Mouse (Mus musculus): ENCODE results near the gene Gm39653.
"Not testable (repeated sequence)": the region's sequence is repeated elsewhere in the genome, so short reads cannot be mapped to it uniquely, and the experiment has no call there.

The Gm39653 gene

GRCm38 (mm10) chr1:63615668-63616067 is at the start of gene Gm39653:
Gm39653 (plus strand) TSS chr1:63615968.
- DNase-seq (ENCODE audit: low spot score), result no peak

- DNase-seq (ENCODE audit: low spot score), result no peak
Measured at GRCm38 (mm10) chr1:63566501-63566900, 49.3 kb upstream of the Gm39653 start.

- no peak for DNase-seq (ENCODE audit: low spot score)
Measured at GRCm38 (mm10) chr1:63567031-63567430, 48.7 kb upstream of the Gm39653 start.

DNA sequence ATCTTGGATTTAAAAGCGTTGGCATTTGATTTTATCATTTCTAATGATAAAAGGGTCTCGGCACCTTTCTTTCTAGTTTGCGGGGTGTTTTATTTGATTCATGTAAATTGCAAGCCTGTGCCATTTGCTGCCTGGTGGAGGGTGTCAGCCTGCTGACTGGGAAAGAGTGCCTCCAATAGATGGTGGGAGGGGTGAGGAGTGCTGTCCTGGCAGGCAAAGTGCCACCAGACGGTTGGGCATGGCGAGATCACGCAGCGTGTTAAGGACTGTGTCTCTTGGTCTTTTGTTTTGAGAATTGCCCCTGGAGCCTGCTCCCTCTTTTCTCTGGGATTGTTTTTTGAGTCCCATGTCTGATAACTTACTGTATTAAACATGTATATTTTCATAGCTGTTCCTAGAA is 43.5 kb upstream of the Gm39653 start:
- no peak for DNase-seq (ENCODE audit: low spot score)

DNA sequence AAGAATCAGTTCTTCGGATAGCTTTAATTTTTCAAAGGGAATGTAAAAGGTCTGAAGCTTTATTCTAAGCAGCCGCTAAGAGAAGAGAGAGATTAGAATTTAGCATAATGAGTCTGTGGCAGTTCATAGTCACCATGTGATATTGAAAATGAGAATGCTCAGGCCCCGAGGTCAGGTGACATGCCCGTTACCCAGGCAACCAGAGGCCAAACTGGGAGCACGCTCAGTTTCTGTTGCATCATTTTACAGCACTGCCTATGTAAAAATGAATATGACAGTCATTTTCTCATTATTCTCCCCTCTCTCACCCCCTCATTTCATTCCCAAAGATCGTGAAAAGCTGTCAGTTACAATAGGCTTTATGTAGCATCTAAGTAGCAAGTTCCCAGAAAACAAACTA is 42.3 kb upstream of the Gm39653 start:
- peak; percentile 74 for DNase-seq (ENCODE audit: low spot score)

DNA sequence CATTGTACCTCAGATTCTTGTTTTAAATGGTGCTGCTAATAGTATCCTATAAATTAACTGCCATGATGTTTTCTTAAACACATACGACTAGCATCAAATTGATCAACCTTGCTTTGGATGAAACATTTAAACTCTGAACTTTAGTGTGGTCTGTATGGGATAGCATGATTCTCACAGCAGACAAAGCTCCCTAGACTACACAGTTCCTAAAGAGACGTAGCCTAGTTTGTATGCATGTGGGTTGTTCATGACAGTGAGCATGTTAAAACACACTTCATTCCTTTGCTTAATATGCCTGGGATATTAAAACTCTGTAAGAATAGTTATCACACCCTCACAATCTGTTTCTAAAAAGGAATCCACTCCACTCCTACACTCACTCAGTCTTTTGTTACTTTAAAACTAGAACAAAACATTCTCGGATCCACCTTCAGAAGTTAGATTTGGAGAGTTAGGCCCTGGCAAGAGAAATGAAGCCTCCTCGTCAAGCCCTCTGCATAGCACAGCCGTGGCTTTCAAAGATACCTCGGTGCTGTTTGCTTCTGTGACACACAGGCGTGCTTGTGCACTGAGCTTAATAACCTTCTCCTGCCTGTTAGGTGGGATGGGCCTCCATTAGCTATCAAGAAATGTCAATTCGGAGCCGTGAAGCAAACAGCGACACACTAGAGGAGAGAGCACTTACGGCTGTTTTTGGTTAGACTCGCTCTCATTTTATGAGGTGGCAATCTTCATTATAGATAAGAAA is 41.7 kb upstream of the Gm39653 start:
- DNase-seq (ENCODE audit: low spot score), result no peak

DNA sequence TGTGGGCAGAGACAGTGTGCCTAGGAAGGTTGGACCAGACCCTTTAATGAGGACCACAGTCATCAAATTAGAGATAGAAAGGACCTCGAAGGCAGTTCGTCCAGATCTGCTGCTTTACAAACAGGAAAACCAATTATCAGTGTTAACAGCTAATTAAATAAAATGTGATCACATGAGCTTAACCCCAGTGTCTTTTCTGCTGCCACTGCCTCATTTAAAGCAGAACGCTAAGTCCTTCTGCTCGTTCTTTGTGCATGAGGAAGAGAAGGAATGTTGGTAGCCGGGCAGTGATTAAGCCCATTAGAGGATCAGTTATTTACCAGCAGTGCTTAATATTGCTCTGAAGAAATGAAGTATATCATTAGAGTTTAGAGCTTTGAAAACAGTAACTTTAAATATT is 39.0 kb upstream of the Gm39653 start:
- no peak for DNase-seq (ENCODE audit: low spot score)

DNA sequence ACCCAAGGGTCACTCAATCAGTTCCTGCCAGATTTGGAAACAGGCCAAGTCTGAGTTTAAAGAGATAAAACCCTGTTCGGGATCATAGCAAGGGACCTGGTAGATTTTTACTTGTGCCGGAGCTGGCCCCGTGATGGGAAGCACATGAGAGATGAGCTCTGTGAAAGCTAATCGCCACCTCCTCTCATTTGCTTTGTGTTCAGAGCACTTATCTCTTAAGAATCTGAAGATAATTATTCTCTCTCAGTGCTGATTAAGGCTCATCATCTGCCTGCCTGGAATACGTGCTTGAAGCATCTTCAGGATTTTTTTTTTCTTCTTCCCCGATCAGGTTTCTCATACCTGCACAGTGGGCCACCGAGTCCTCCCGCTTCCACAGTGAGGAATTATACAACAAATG is 36.6 kb upstream of the Gm39653 start:
- no peak for DNase-seq (ENCODE audit: low spot score)

- DNase-seq (ENCODE audit: low spot score), result no peak
Measured at GRCm38 (mm10) chr1:63586869-63587268, 28.9 kb upstream of the Gm39653 start.

DNA sequence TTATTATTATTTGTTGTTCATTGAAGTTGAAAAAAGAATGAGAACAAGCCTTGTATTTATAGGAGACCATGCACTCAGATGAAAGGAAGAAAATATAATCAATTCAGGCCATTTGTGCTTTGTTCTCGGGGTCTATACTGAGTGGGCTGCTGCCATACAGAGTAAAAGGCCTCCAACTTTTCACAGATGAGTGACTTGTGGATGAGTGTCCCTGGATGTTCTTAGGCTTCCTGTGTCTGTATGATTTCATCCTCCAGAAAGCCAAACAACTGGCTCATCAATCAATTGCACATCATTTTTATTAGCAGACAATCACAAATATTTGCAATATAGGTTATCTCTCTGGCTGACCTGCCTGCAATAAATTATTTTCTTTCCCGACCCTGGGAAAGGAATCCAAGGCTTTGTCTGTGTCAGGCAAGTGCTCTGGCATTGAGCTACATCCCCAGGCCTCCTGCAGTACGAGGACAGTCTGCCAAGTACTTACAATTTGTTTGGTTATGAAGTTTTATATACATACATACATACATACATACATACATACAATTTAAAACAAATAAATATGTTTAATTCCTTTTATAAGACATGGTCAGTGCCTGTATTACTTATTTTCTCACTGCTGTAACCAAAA is 11.8 kb upstream of the Gm39653 start:
- DNase-seq (ENCODE audit: low spot score), result no peak

- DNase-seq (ENCODE audit: low spot score), result no peak
Measured at GRCm38 (mm10) chr1:63609613-63610012, 6.2 kb upstream of the Gm39653 start.

DNA sequence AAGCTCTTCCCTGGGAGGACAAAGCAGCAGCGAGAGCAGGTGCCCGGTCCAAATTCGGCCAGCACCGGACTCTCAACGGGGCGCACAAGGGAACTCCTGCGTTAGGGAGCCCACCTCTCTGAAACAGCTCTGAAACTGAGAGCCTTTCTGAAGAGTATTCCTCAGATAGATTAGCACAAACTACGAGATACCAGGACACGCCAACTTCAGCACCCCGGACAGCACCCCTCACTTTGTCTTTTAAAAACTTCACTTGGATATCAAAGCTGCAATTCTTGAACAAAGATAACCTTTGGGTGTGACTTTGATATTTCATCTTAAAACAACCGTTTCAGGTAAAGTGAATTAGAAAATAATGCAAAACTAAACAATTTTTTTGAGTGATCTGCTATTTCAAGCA is 1.2 kb upstream of the Gm39653 start:
- peak; percentile 84 for DNase-seq (ENCODE audit: low spot score)

GRCm38 (mm10) chr1:63628211-63628610 is 12.4 kb downstream of the Gm39653 start:
- peak; percentile 23 for DNase-seq (ENCODE audit: low spot score)

- DNase-seq (ENCODE audit: low spot score), result not testable (repeated sequence)
Measured at GRCm38 (mm10) chr1:63630390-63630789, 14.6 kb downstream of the Gm39653 start.

DNA sequence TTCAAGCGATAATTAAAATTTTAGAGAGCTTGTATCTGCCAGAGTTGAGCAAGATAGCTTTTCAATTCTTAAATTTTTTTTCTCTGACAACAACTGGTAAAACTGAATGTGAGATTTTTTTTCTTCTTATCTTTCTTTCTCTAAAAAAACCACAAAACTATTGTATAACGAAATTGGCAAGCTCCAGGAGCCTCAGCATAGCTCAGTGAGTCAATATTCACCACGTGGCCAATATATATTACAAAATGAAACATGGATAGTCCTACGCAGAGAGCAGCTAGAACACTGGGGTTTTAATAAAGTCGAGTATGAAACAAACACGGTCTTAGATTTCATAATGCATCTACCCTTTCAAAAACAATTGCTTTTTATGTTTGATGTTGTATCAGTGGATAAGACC is 24.2 kb downstream of the Gm39653 start:
- no peak for DNase-seq (ENCODE audit: low spot score)

- peak; percentile 87 for DNase-seq (ENCODE audit: low spot score)
Measured at GRCm38 (mm10) chr1:63658016-63658415, 42.2 kb downstream of the Gm39653 start.

GRCm38 (mm10) chr1:63659591-63659990 is 43.8 kb downstream of the Gm39653 start:
- peak; percentile 91 for DNase-seq (ENCODE audit: low spot score)

DNA sequence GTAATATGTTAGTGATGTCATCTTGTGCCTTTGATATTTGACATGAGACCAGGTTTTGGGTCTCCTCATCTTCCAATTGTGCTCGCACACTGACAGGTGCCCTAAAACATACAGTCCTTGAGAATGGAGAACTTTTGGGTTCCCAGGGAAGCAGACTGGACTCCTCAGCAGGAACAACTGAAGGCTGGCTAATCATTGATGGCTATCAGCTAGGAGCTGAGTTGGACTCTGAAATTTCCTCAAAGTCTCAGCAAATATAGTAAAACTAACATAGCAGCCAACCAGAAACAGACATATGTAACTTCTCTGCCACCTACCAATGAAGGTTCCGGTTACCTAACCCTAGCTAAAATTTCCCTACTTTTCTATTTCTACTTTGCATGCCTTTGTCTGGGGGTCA is 50.3 kb downstream of the Gm39653 start:
- DNase-seq (ENCODE audit: low spot score), result no peak

DNA sequence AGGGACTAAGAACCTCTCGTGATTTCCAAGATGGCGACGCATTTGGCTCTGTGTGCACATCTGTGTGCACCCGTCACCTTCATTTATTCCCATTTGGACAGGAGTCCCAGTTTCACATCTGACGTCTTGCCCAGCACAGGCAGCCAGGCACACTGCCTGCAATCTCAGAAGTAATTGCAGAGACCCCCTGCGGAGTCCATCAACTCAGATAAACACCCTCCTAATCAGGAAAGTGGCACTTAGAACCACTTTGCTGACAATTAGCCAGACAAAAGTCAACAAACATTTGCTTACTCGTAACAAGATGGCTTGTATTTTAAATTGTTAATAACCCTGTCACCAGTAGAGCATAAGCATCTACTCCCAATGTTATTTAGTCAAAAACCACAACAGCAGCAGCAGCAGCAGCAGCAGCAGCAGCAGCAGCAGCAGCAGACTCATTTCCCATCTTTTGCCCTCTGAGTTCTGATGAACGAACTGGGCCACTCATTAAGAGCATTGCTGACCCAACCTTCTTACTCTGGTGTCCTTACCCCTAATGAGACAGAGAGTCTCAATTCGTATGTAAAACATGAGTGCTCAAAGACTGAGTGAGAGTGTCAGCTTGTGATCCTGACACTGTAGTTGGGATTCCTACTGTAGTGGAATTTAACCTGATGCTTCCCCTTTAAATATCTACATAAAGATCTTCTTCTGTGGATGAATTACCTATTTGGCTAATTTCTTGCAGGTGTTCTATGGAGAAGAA is 51.6 kb downstream of the Gm39653 start:
- DNase-seq (ENCODE audit: low spot score), result peak; percentile 5

- DNase-seq (ENCODE audit: low spot score), result peak; percentile 5
Measured at GRCm38 (mm10) chr1:63667949-63668851, 52.4 kb downstream of the Gm39653 start.

- peak; percentile 81 for DNase-seq (ENCODE audit: low spot score)
Measured at GRCm38 (mm10) chr1:63668852-63669160, 53.0 kb downstream of the Gm39653 start.

Measured in embryo, embryonic 10.5 days (tissue).